Mouse (Mus musculus) neural tube, embryonic 13.5 days (tissue): ENCODE data around the gene Sec62. TPM values are rescaled to one million over a fixed set of nuclear protein-coding genes. Genes with fewer than 3 reads are reported as not detected.
A peak's percentile ranks its signal among the peaks of the same experiment; 100 is the strongest.

Experiments
- ATAC-seq: fragments of 200-750 bp; cut with Nextera tagmentation; 2 replicates; pipeline ENCODE4 v1.8.0; 2017; ENCODE audit warnings: low read depth, mild to moderate bottlenecking, moderate TSS enrichment, moderate library complexity
- H3K27ac ChIP-seq: fragments of 300-500 bp; sonication (generic); replicated peaks from 2 replicates; pipeline ENCODE4 v1.5.1; 2015; ENCODE audit warnings: moderate library complexity, mild to moderate bottlenecking, inconsistent platforms
- H3K27me3 ChIP-seq: fragments of 300-500 bp; sonication (generic); 2 replicates; pipeline ENCODE4 v1.6.1; 2015; ENCODE audit warnings: mild to moderate bottlenecking, inconsistent platforms
- H3K36me3 ChIP-seq: fragments of 300-500 bp; sonication (generic); 2 replicates; pipeline ENCODE4 v1.6.1; 2015; ENCODE audit warnings: mild to moderate bottlenecking, inconsistent platforms
- H3K4me1 ChIP-seq: fragments of 300-500 bp; sonication (generic); replicated peaks from 2 replicates; pipeline ENCODE4 v1.6.1; 2015; ENCODE audit warnings: inconsistent platforms
- H3K4me2 ChIP-seq: fragments of 300-500 bp; sonication (generic); 2 replicates; pipeline ENCODE4 v1.6.1; 2015; ENCODE audit warnings: inconsistent platforms, mild to moderate bottlenecking, moderate library complexity
- H3K4me3 ChIP-seq: fragments of 300-500 bp; sonication (generic); 2 replicates; pipeline ENCODE4 v1.5.1; 2015; ENCODE audit warnings: mild to moderate bottlenecking, inconsistent platforms
- H3K9ac ChIP-seq: fragments of 300-500 bp; sonication (generic); 2 replicates; pipeline ENCODE4 v1.6.1; 2015; ENCODE audit warnings: moderate library complexity, mild to moderate bottlenecking, inconsistent platforms
- H3K9me3 ChIP-seq: fragments of 300-500 bp; sonication (generic); 2 replicates; pipeline ENCODE4 v1.6.1; 2016; ENCODE audit warnings: inconsistent platforms
- WGBS: fragments of 180-500 bp; shearing (Covaris S2); methylation state at CpG from one replicate; pipeline ENCODE4 v1.1.7; 2015; 5-methylcytosine and 5-hydroxymethylcytosine counted together
- polyA plus RNA-seq: library from polyadenylated mRNA; unstranded; fragments of >200 nt; fragmentation: Nextera tagmentation; extraction: Ambion mirVana; gene quantifications from 2 replicates; pipeline ENCODE4 v1.2.1, GENCODE M21; 2015

Sec62 gene
- 90.5 and 91.9 TPM in 2 replicates for polyA plus RNA-seq

GRCm38 (mm10) chr3:30792737-30793402, at the start of gene Sec62:
TSS of gene Sec62 (plus strand) at chr3:30792875.
- peak within 1 kb of the TSS; percentile 76 for H3K4me2 ChIP-seq
- peak within 1 kb of the TSS; percentile 83 for H3K4me3 ChIP-seq
- peak within 1 kb of the TSS; percentile 92 for H3K9ac ChIP-seq
- ATAC-seq: peak; percentile 99
- no peaks in the 10 kb centered on the region for H3K9me3 ChIP-seq
- H3K36me3 ChIP-seq: no peaks in the 10 kb centered on the region
- WGBS: under 1% methylated on average over 62 of the region's 62 CpGs
- H3K4me1 ChIP-seq: peaks cover 18% of the 10 kb centered on the region
- no peaks in the 10 kb centered on the region for H3K27me3 ChIP-seq
- H3K27ac ChIP-seq: peak within 1 kb of the TSS; percentile 95

GRCm38 (mm10) chr3:30742891-30743290, 49.8 kb upstream of the Sec62 start:
- H3K4me3 ChIP-seq: no peak overlapping the region
- H3K27me3 ChIP-seq: no peaks in the 10 kb centered on the region
- ATAC-seq: no peak
- no peaks in the 10 kb centered on the region for H3K9me3 ChIP-seq
- H3K4me1 ChIP-seq: no peaks in the 10 kb centered on the region
- no peak overlapping the region for H3K4me2 ChIP-seq
- no peak overlapping the region for H3K27ac ChIP-seq
- no peaks in the 10 kb centered on the region for H3K36me3 ChIP-seq
- 89% methylated on average over 7 of the region's 7 CpGs for WGBS
- no peak overlapping the region for H3K9ac ChIP-seq

DNA sequence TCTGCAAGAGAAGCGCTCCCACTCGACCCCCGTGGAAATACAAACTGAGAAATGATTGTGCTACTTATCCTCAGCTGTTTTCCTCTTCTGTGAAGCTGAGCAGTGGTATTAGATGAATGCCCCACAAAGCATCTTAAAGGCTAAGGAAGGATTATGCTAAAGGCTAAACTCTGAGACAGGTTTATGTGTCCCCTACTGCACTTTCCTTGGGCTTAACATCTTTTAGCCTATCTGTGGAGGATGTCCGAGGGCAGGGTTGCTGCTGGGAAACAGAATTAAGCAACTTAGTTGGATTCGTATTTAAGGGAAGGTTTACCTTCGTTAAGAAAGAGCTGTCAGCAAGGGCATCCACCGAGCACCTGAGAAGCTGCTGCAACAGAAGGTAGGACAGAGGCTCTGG, 46.7 kb upstream of the Sec62 start, which contains the start of gene Samd7:
Samd7 (plus strand) TSS at position 288 of the 400 bp plus-strand sequence.
- Histone ChIP-seq H3K9me3 (no peaks in the 10 kb centered on the region), H3K4me2 (no peak within 1 kb of the TSS), H3K9ac (no peak within 1 kb of the TSS), H3K4me3 (no peak within 1 kb of the TSS), H3K27me3 (no peaks in the 10 kb centered on the region), H3K4me1 (no peaks in the 10 kb centered on the region), H3K36me3 (no peaks in the 10 kb centered on the region), H3K27ac (no peak within 1 kb of the TSS)
- 85% methylated on average over 7 of the region's 7 CpGs for WGBS
- no peak for ATAC-seq

GRCm38 (mm10) chr3:30748316-30748715, 44.4 kb upstream of the Sec62 start:
- H3K27me3 ChIP-seq: no peaks in the 10 kb centered on the region
- WGBS: 92% methylated on average over 9 of the region's 9 CpGs
- no peaks in the 10 kb centered on the region for H3K4me1 ChIP-seq
- no peaks in the 10 kb centered on the region for H3K9me3 ChIP-seq
- no peak overlapping the region for H3K9ac ChIP-seq
- no peak overlapping the region for H3K4me2 ChIP-seq
- no peak for ATAC-seq
- H3K36me3 ChIP-seq: no peaks in the 10 kb centered on the region
- H3K4me3 ChIP-seq: no peak overlapping the region
- no peak overlapping the region for H3K27ac ChIP-seq

- Histone ChIP-seq H3K27me3 (no peaks in the 10 kb centered on the region), H3K36me3 (no peaks in the 10 kb centered on the region), H3K27ac (no peak overlapping the region), H3K4me2 (no peak overlapping the region), H3K4me3 (no peak overlapping the region), H3K9me3 (no peaks in the 10 kb centered on the region), H3K4me1 (no peaks in the 10 kb centered on the region), H3K9ac (no peak overlapping the region)
- no peak for ATAC-seq
- WGBS: 94% methylated on average over 4 of the region's 4 CpGs
These were observed 38.0 kb upstream of the Sec62 start for GRCm38 (mm10) chr3:30754696-30755095.

DNA sequence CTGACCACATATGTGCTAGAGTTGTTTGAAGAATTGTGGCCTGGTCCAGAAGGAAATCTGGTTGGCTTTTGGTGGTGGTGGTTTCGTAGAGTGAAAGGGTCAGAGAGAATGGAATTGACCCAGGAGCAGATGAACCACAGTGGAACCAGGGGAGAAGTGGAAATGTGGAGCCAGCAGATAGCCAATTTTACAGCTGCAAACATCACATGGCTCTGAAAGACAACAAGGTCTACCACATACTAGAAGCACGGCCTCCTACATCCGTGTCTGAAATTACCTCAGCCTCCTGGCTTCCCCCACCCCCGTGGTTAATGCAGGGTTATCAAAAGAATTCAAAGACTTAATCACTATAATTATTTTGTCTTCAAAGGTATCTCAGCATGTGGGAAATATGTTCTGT, 27.8 kb upstream of the Sec62 start:
- H3K36me3 ChIP-seq: no peaks in the 10 kb centered on the region
- no peak for ATAC-seq
- no peaks in the 10 kb centered on the region for H3K4me1 ChIP-seq
- no peak overlapping the region for H3K27ac ChIP-seq
- no peaks in the 10 kb centered on the region for H3K27me3 ChIP-seq
- no peaks in the 10 kb centered on the region for H3K9me3 ChIP-seq
- H3K9ac ChIP-seq: no peak overlapping the region
- WGBS: 93% methylated on average over 4 of the region's 4 CpGs
- H3K4me3 ChIP-seq: no peak overlapping the region
- H3K4me2 ChIP-seq: no peak overlapping the region

- Histone ChIP-seq H3K4me2 (no peak overlapping the region), H3K27me3 (no peaks in the 10 kb centered on the region), H3K4me3 (no peak overlapping the region), H3K27ac (no peak overlapping the region), H3K9me3 (no peaks in the 10 kb centered on the region), H3K9ac (no peak overlapping the region), H3K4me1 (no peaks in the 10 kb centered on the region), H3K36me3 (no peaks in the 10 kb centered on the region)
- WGBS: 79% methylated on average over 10 of the region's 10 CpGs
- no peak for ATAC-seq
These were observed 27.2 kb upstream of the Sec62 start for GRCm38 (mm10) chr3:30765311-30766027.

DNA sequence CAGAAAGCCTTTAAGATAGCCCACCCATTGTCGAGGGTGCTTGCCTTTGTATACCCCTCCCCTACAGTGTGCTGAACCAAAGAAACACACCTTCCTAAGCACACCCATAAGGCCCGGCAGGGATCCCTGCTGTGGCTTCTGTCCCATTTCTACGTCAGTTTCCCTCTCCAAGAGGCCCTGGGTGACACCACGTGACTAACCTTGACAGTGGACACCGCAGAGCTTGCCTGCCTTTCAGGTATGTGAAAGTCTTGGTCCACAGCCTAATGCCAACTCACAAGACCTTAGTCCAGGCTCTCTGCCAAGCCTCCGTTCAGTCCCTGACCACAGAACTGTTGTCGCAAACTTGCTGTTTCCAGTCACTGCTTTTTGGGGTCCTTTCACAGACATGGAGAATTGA, 26.5 kb upstream of the Sec62 start:
- WGBS: 80% methylated on average over 7 of the region's 7 CpGs
- no peak overlapping the region for H3K4me3 ChIP-seq
- no peak overlapping the region for H3K27ac ChIP-seq
- ATAC-seq: no peak
- H3K27me3 ChIP-seq: no peaks in the 10 kb centered on the region
- no peak overlapping the region for H3K4me2 ChIP-seq
- no peaks in the 10 kb centered on the region for H3K9me3 ChIP-seq
- no peaks in the 10 kb centered on the region for H3K4me1 ChIP-seq
- no peak overlapping the region for H3K9ac ChIP-seq
- H3K36me3 ChIP-seq: no peaks in the 10 kb centered on the region

DNA sequence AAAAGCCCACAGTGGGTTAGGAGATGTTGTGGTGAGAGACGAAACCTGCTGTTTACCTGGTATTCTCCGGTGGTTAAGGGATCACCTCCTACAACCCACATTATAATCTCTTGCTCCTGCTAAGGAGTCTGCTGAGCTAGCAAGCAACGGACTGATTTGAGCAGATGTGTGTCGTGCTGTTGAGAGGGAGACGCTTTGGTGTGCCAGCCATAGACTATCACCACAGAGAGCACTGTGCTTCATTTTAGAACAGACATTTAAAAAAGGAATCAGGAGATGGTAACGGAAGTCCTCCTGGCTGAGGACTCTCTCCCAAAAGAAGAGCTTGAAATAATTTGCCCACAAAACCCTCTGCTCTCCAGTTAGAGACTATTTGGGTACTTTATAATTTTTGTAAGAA, 25.4 kb upstream of the Sec62 start:
- Histone ChIP-seq H3K4me1 (no peaks in the 10 kb centered on the region), H3K27me3 (no peaks in the 10 kb centered on the region), H3K36me3 (no peaks in the 10 kb centered on the region), H3K4me3 (no peak overlapping the region), H3K9ac (no peak overlapping the region), H3K27ac (no peak overlapping the region), H3K9me3 (no peaks in the 10 kb centered on the region), H3K4me2 (no peak overlapping the region)
- no peak for ATAC-seq
- 93% methylated on average over 6 of the region's 6 CpGs for WGBS

- no peak overlapping the region for H3K9ac ChIP-seq
- no peaks in the 10 kb centered on the region for H3K27me3 ChIP-seq
- WGBS: 77% methylated on average over 10 of the region's 10 CpGs
- H3K9me3 ChIP-seq: no peaks in the 10 kb centered on the region
- H3K36me3 ChIP-seq: no peaks in the 10 kb centered on the region
- H3K4me3 ChIP-seq: no peak overlapping the region
- no peaks in the 10 kb centered on the region for H3K4me1 ChIP-seq
- no peak overlapping the region for H3K4me2 ChIP-seq
- H3K27ac ChIP-seq: no peak overlapping the region
- no peak for ATAC-seq
These were observed 22.7 kb upstream of the Sec62 start for GRCm38 (mm10) chr3:30769755-30770515.

- H3K4me3 ChIP-seq: no peak overlapping the region
- no peak overlapping the region for H3K27ac ChIP-seq
- 98% methylated on average over 1 of the region's 1 CpGs for WGBS
- no peaks in the 10 kb centered on the region for H3K9me3 ChIP-seq
- H3K27me3 ChIP-seq: no peaks in the 10 kb centered on the region
- no peaks in the 10 kb centered on the region for H3K4me1 ChIP-seq
- no peaks in the 10 kb centered on the region for H3K36me3 ChIP-seq
- no peak for ATAC-seq
- no peak overlapping the region for H3K9ac ChIP-seq
- H3K4me2 ChIP-seq: no peak overlapping the region
These were observed 21.1 kb upstream of the Sec62 start for GRCm38 (mm10) chr3:30771560-30771959.

- ATAC-seq: no peak
- Histone ChIP-seq H3K9me3 (no peaks in the 10 kb centered on the region), H3K4me1 (no peaks in the 10 kb centered on the region), H3K4me2 (no peak overlapping the region), H3K4me3 (no peak overlapping the region), H3K27ac (no peak overlapping the region), H3K36me3 (no peaks in the 10 kb centered on the region), H3K27me3 (no peaks in the 10 kb centered on the region), H3K9ac (no peak overlapping the region)
- WGBS: 73% methylated on average over 4 of the region's 4 CpGs
These were observed 20.0 kb upstream of the Sec62 start for GRCm38 (mm10) chr3:30772631-30773030.
